In genomic region chr6:54992734-54993260, GRCm38 (mm10) we compare ENCODE assay signal across 8 mouse cellular contexts. TPM values are rescaled to one million over a fixed set of nuclear protein-coding genes. Genes with fewer than 3 reads are reported as not detected.
DNase-seq lines count a peak whose midpoint lies in the region; ATAC-seq lines count a peak whose summit lies in the region.

Ggct (minus strand) TSS chr6:54992950.

- H3K27me3 ChIP-seq in lung, embryonic 16.5 days (ENCODE audit: control insufficient read depth, insufficient read depth, low read depth, low read length) = no peaks in the 10 kb centered on the region

- H3K9me3 ChIP-seq in lung, embryonic 16.5 days (ENCODE audit: control insufficient read depth, low read length) = no peaks in the 10 kb centered on the region

- H3K4me2 ChIP-seq in lung, embryonic 16.5 days (ENCODE audit: low read depth, low read length) = peak within 1 kb of the TSS; percentile 91

- peaks cover 4% of the 10 kb centered on the region; the same call in 1 of the 2 replicates for H3K4me1 ChIP-seq in lung, embryonic 16.5 days (replicated peaks; ENCODE audit: control insufficient read depth, insufficient read depth, low read length)

- H3K4me3 ChIP-seq in lung, embryonic 16.5 days (ENCODE audit: low read length) = peak within 1 kb of the TSS; percentile 48

- DNase-seq in MEL-GATA-1-ER (ENCODE audit: extremely low read depth, low read depth) = peak; percentile 91
- peak; percentile 95 for DNase-seq in cerebellum, adult 8-10 months
- DNase-seq in forelimb bud, embryonic 11.5 days (ENCODE audit: low read depth, low spot score) = peak; percentile 96
- peak; percentile 89 for DNase-seq in layer of hippocampus, adult 9-10 months (ENCODE audit: low spot score)
- peak; percentile 72 for DNase-seq in ovary, postnatal 10 days (ENCODE audit: low spot score)
- peak; percentile 87 to 88 for DNase-seq in thymus, postnatal 10 days (ENCODE audit: low spot score in 2 of 2)

- under 1% methylated on average over 41 of the region's 41 CpGs for WGBS in lung, embryonic 16.5 days

- peak within 1 kb of the TSS; percentile 3; the same call in 1 of the 2 replicates for H3K27ac ChIP-seq in lung, embryonic 16.5 days (ENCODE audit: low read length)

- peak within 1 kb of the TSS; percentile 55 for H3K9ac ChIP-seq in lung, embryonic 16.5 days (ENCODE audit: low read length)

- peak; percentile 99 for ATAC-seq in hematopoietic stem cell, adult 5-6 weeks (replicated peaks in 1 of 2; ENCODE audit: insufficient read depth in 1 of 2, low FRiP score in 2 of 2, low TSS enrichment in 1 of 2, low read depth in 1 of 2, poor library complexity in 2 of 2, severe bottlenecking in 2 of 2)
- ATAC-seq in lung, embryonic 16.5 days (ENCODE audit: low read depth) = peak; percentile 100

- no peaks in the 10 kb centered on the region for H3K36me3 ChIP-seq in lung, embryonic 16.5 days (ENCODE audit: control insufficient read depth, insufficient read depth, low read length)

RNA-seq across cellular contexts. Expression of gene Ggct, which starts in this region (rescaled TPM):
- total RNA-seq in hematopoietic stem cell, adult 5-6 weeks (2017) = 24.8 and 52.7 TPM in 2 replicates
- polyA plus RNA-seq in lung, embryonic 16.5 days (2015; fragmentation: Nextera tagmentation; extraction: Ambion mirVana) = 5.9 and 6.1 TPM in 2 replicates

Comparison
In these comparisons a context has a peak if more than half of its experiments do, and no peak if none do; other contexts are left out.
1. Peak in every context shown above with its lines: DNase-seq, ATAC-seq, H3K4me3 ChIP-seq and H3K27ac ChIP-seq.